Mouse (Mus musculus) cortical plate, adult 2 months (tissue): ENCODE results near the gene 1810062G17Rik. TPM values are rescaled to one million over a fixed set of nuclear protein-coding genes. Genes with fewer than 3 reads are reported as not detected.
A peak's percentile ranks its signal among the peaks of the same experiment; 100 is the strongest.

Source experiments
- H3K27ac ChIP-seq: fragments of 200-500 bp; 2 replicates; pipeline ENCODE4 v1.5.1; 2012; ENCODE audit warnings: low read length, control low read depth, inconsistent platforms; ENCODE audit not compliant: insufficient read depth
- H3K4me1 ChIP-seq: fragments of 200-500 bp; 2 replicates; pipeline ENCODE4 v1.6.1; 2011; ENCODE audit warnings: low read length; ENCODE audit not compliant: control insufficient read depth, insufficient read depth
- H3K4me3 ChIP-seq: fragments of 200-500 bp; 2 replicates; pipeline ENCODE4 v1.5.1; 2011; ENCODE audit warnings: mild to moderate bottlenecking, low read length, control low read depth; ENCODE audit not compliant: insufficient read depth
- CTCF ChIP-seq: fragments of 200-500 bp; IDR thresholded peaks from 2 replicates; pipeline ENCODE4 v1.5.1; 2011; ENCODE audit warnings: mild to moderate bottlenecking, control low read depth, low read length; ENCODE audit not compliant: insufficient read depth; ENCODE audit errors: extremely low read depth
- POLR2A ChIP-seq: fragments of 200-500 bp; IDR thresholded peaks from 2 replicates; pipeline ENCODE4 v1.6.1; 2011; ENCODE audit warnings: mild to moderate bottlenecking, low read length, control low read depth; ENCODE audit not compliant: insufficient read depth; ENCODE audit errors: extremely low read depth
- polyA plus RNA-seq: library from polyadenylated mRNA; depleted of rRNA; stranded (reverse); fragments of >200 nt; gene quantifications from 2 replicates; pipeline ENCODE4 v1.2.3, GENCODE M21; 2012; rRNA removed

Gene 1810062G17Rik
- polyA plus RNA-seq, 1 experiment = 0.15 TPM

DNA sequence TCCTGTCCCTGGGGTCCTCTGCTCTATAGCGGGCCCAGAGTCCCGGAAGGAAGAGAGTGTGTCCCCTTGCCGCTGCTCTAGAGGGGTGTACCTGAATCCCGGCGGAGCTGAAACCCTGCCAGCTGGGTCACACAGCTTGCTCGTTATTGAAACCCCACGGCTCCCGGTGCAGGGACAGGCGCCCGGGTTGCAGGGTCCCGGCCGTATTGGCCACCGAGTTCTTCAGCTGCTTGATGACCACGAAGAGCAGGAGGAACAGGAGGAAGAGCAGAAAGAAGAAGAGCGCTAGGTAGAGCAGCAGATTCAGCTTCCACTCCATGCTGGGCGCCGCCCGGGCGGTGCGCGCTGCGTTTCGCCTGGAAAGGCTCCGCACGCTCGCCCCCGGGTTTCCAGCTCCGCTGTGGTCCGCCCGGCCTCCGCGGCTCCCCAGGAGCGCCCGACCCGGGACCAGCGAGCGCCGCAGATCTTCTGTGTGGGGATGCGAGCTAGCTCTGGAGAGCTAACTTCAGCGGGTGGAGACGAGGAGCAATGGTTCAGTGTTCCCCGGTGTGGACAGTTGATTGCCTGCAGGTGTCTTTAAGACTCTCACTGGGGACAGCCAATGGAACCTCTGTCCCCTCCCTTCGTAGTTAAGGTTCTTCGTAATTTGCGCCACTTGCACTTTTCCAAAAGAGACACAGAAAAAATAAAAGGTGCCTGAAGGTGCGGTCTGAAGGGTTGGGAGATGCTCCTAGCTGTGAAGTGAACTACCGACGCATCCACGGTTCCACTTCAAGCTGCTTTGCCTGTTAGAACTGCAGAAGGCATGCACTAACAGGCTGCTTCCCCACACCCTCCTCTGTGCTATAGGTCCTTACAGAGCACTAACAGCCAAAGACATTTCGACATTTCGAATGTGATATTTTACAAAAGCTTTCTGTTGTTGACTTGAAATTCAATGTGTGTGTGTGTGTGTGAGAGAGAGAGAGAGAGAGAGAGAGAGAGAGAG lies 45.6 kb downstream of the 1810062G17Rik start, which contains the start of gene Gm11549:
TSS of gene Gm11549 (minus strand) at position 741 of the 988 bp plus-strand sequence.
- no peak for TF ChIP-seq CTCF
- peak; percentile 52; the same call in 1 of the 2 replicates for TF ChIP-seq POLR2A
- Histone ChIP-seq H3K4me3 (peak within 1 kb of the TSS; percentile 76), H3K27ac (peak within 1 kb of the TSS; percentile 60), H3K4me1 (peaks cover 5% of the 10 kb centered on the region; the same call in 1 of the 2 replicates)

DNA sequence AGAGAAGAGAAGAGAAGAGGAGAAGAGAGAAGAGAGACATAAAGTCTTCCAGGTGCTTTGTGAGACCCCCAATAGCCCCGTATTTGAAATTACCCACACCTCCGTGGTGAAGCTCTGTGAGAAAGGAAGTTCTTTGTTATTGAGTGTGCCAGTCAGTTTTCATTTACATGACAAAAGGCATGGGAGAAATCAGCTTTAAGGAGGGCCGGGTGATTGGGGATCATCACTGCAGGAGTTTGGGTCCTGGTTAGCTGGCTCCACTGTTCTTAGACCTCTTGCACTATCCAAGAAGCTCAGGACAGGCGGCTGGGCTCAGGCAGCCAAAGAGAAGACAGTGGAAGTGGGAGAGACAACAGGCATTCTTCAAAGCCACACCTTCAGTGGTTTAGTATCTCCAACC lies 46.4 kb downstream of the 1810062G17Rik start:
- TF ChIP-seq POLR2A = no peak
- Histone ChIP-seq H3K4me3 (peak overlapping the region; percentile 76; the same call in 1 of the 2 replicates), H3K4me1 (peaks cover 3% of the 10 kb centered on the region; the same call in 1 of the 2 replicates), H3K27ac (no peak overlapping the region)

DNA sequence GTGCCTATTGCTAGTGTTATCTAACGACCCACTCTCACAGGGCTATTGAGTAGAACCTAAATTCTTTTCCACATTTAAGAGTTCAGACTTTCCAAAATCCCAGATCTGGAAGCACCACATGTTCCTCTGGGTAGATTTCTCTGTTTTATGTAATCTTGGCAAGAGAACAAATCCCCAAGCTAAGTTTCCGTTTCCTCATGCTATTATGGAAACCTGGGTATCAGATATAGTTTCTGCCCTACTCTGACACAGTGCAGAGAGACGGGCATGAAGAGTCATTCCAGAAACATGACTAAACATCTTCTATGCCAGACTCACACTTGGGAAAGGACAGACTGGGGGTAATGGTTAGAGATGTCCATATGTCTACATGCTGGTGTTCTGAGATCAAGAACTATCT lies 48.7 kb downstream of the 1810062G17Rik start:
- TF ChIP-seq CTCF (no peak), POLR2A (no peak)
- Histone ChIP-seq H3K4me1 (peaks cover 3% of the 10 kb centered on the region; the same call in 1 of the 2 replicates), H3K27ac (no peak overlapping the region), H3K4me3 (no peak overlapping the region)

DNA sequence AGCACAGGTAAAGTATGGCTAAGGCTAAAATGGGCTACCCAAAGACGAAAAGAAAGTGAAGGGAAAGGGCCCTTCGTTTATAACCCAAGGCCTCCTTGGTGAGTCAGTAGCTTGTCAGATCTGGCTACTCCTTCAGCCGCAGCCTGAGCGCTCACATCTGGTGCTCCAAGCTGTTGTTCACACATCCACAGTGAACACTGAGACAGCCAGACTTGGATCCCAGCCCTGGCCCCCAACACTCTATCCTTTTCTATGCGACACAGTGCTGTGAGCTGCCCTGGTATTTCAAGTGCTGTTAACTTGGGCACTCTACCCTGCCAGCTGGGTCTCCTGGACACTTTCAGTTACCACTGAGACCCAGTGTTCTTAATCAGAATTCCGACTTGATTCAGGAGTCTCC lies 54.6 kb downstream of the 1810062G17Rik start:
- no peak overlapping the region for H3K27ac ChIP-seq
- TF ChIP-seq POLR2A (no peak), CTCF (no peak)
- H3K4me3 ChIP-seq = no peak overlapping the region
- H3K4me1 ChIP-seq = peaks cover 4% of the 10 kb centered on the region

DNA sequence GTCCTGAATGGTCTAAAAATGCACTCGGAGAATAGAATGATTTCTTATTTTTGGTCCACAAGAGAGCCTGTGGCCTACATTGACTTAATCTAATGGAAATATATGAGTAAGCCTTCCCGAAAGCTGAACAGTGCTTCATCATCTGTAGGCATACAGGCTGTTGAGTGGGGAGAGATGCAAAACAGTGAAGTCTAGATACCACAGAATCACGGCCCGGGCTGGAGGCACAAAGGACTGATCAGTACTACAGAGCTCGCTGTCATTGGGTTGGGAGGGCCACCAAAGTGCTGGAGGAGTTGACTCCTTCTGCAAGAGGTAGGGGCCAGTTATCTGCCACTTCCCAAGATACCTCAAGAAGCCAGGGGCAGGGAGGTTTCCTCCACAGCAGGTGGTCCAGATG lies 55.0 kb downstream of the 1810062G17Rik start:
- no peak for TF ChIP-seq POLR2A
- TF ChIP-seq CTCF = no peak
- Histone ChIP-seq H3K4me1 (peaks cover 4% of the 10 kb centered on the region), H3K4me3 (no peak overlapping the region), H3K27ac (peak overlapping the region; percentile 79)

DNA sequence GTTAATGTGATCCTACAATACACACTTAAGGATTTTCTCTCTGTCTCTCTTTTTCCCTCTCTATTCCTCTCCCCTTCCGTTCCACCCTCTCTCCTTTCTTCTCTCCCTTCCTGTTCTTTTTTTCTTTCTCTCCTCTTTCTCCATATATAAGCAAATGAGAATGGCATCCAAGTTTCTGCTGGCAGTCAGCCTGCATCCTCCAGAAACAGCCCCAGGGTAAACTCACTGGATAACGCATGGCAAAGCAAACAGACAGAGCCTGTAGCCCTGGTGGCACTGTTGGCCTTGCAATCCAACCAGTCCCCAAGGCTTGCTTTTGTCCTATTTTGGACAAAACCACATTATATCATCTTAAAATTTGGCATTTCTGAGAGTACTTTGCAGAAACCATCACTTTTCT lies 55.5 kb downstream of the 1810062G17Rik start:
- no peak overlapping the region for H3K4me3 ChIP-seq

More for the DNA sequence above, 55.5 kb downstream of the 1810062G17Rik start:
- H3K27ac ChIP-seq = peak overlapping the region; percentile 79
- TF ChIP-seq POLR2A = no peak
- TF ChIP-seq CTCF = no peak
- peaks cover 4% of the 10 kb centered on the region for H3K4me1 ChIP-seq

Other genes starting within 250 kb of the 1810062G17Rik start
- gene Anxa5, start within 50 bp of the 1810062G17Rik start, polyA plus RNA-seq = 99.2 and 118 TPM in 2 replicates
- 37.6 and 38.9 TPM in 2 replicates for gene Gm11549, start 45.9 kb downstream of the 1810062G17Rik start, polyA plus RNA-seq
- gene Exosc9, start 76.7 kb downstream of the 1810062G17Rik start, polyA plus RNA-seq = 35.0 and 35.8 TPM in 2 replicates
- gene Ccna2, start 96.2 kb downstream of the 1810062G17Rik start, polyA plus RNA-seq = 3.3 and 4.0 TPM in 2 replicates
- gene Bbs7, start 137.5 kb downstream of the 1810062G17Rik start, polyA plus RNA-seq = 16.4 and 16.8 TPM in 2 replicates
- 15.9 and 17.2 TPM in 2 replicates for gene Trpc3, start 214.2 kb downstream of the 1810062G17Rik start, polyA plus RNA-seq